Mouse (Mus musculus): Measurements from ENCODE around the gene Zbtb8os. TPM values are rescaled to one million over a fixed set of nuclear protein-coding genes. Genes with fewer than 3 reads are reported as not detected.

Gene Zbtb8os
- polyA plus RNA-seq, 1 experiment from 2014 or later = 62.6 TPM

GRCm38 (mm10) chr4:129382029-129382428 is 46.5 kb downstream of the Zbtb8os start:
- H3K27me3 ChIP-seq (replicated peaks) = no peaks in the 10 kb centered on the region
- H3K4me3 ChIP-seq (replicated peaks) = no peak overlapping the region
- 92% methylated on average over 9 of the region's 9 CpGs for WGBS
- H3K9ac ChIP-seq = no peak overlapping the region
- H3K4me1 ChIP-seq (replicated peaks) = peaks cover 5% of the 10 kb centered on the region; the same call in 1 of the 2 replicates
- no peak overlapping the region for H3K4me2 ChIP-seq (replicated peaks)
- no peak for ATAC-seq
- H3K36me3 ChIP-seq = no peaks in the 10 kb centered on the region
- no peak overlapping the region for H3K27ac ChIP-seq
- no peaks in the 10 kb centered on the region for H3K9me3 ChIP-seq

- Histone ChIP-seq H3K27ac (no peak overlapping the region), H3K9ac (no peak overlapping the region), H3K27me3 (replicated peaks) (no peaks in the 10 kb centered on the region), H3K4me2 (replicated peaks) (no peak overlapping the region), H3K36me3 (no peaks in the 10 kb centered on the region), H3K4me1 (replicated peaks) (peaks cover 5% of the 10 kb centered on the region; the same call in 1 of the 2 replicates), H3K9me3 (no peaks in the 10 kb centered on the region), H3K4me3 (replicated peaks) (no peak overlapping the region)
- 95% methylated on average over 2 of the region's 2 CpGs for WGBS
- ATAC-seq = no peak
Observed at GRCm38 (mm10) chr4:129382488-129382887, 47.0 kb downstream of the Zbtb8os start.

- WGBS = 89% methylated on average over 3 of the region's 3 CpGs
- Histone ChIP-seq H3K4me2 (replicated peaks) (no peak overlapping the region), H3K4me3 (replicated peaks) (no peak overlapping the region), H3K4me1 (replicated peaks) (peaks cover 5% of the 10 kb centered on the region; the same call in 1 of the 2 replicates), H3K27me3 (replicated peaks) (no peaks in the 10 kb centered on the region), H3K36me3 (no peaks in the 10 kb centered on the region), H3K9ac (no peak overlapping the region), H3K9me3 (no peaks in the 10 kb centered on the region), H3K27ac (no peak overlapping the region)
- no peak for ATAC-seq
Observed at GRCm38 (mm10) chr4:129383586-129383985, 48.1 kb downstream of the Zbtb8os start.

GRCm38 (mm10) chr4:129384440-129384839 is 48.9 kb downstream of the Zbtb8os start:
- H3K27me3 ChIP-seq (replicated peaks) = no peaks in the 10 kb centered on the region
- no peak overlapping the region; the same call in 1 of the 2 replicates for H3K4me2 ChIP-seq (replicated peaks)
- no peaks in the 10 kb centered on the region for H3K9me3 ChIP-seq
- H3K9ac ChIP-seq = no peak overlapping the region
- 15% methylated on average over 6 of the region's 6 CpGs for WGBS
- H3K27ac ChIP-seq = no peak overlapping the region
- H3K4me3 ChIP-seq (replicated peaks) = no peak overlapping the region
- H3K36me3 ChIP-seq = no peaks in the 10 kb centered on the region
- peaks cover 5% of the 10 kb centered on the region; the same call in 1 of the 2 replicates for H3K4me1 ChIP-seq (replicated peaks)
- ATAC-seq = peak; percentile 64; the same call in 1 of the 2 replicates

- Histone ChIP-seq H3K9ac (no peak overlapping the region), H3K9me3 (no peaks in the 10 kb centered on the region), H3K27me3 (replicated peaks) (no peaks in the 10 kb centered on the region), H3K36me3 (no peaks in the 10 kb centered on the region), H3K4me3 (replicated peaks) (no peak overlapping the region), H3K4me2 (replicated peaks) (no peak overlapping the region), H3K4me1 (replicated peaks) (peaks cover 5% of the 10 kb centered on the region; the same call in 1 of the 2 replicates), H3K27ac (no peak overlapping the region)
- WGBS = 75% methylated on average over 11 of the region's 11 CpGs
- no peak for ATAC-seq
Observed at GRCm38 (mm10) chr4:129385685-129386084, 50.2 kb downstream of the Zbtb8os start.

- H3K4me1 ChIP-seq (replicated peaks) = peaks cover 5% of the 10 kb centered on the region; the same call in 1 of the 2 replicates
- no peak overlapping the region for H3K27ac ChIP-seq
- no peak overlapping the region for H3K4me2 ChIP-seq (replicated peaks)
- 86% methylated on average over 8 of the region's 8 CpGs for WGBS
- H3K36me3 ChIP-seq = no peaks in the 10 kb centered on the region
- H3K4me3 ChIP-seq (replicated peaks) = no peak overlapping the region
- no peak for ATAC-seq
- H3K9ac ChIP-seq = no peak overlapping the region
- H3K27me3 ChIP-seq (replicated peaks) = no peaks in the 10 kb centered on the region
- H3K9me3 ChIP-seq = no peaks in the 10 kb centered on the region
Observed at GRCm38 (mm10) chr4:129386269-129386946, 50.9 kb downstream of the Zbtb8os start.

GRCm38 (mm10) chr4:129386989-129387388 is 51.5 kb downstream of the Zbtb8os start:
- Histone ChIP-seq H3K4me1 (replicated peaks) (peaks cover 5% of the 10 kb centered on the region; the same call in 1 of the 2 replicates), H3K4me2 (replicated peaks) (no peak overlapping the region), H3K27me3 (replicated peaks) (no peaks in the 10 kb centered on the region), H3K27ac (no peak overlapping the region), H3K9ac (no peak overlapping the region), H3K4me3 (replicated peaks) (no peak overlapping the region), H3K36me3 (no peaks in the 10 kb centered on the region), H3K9me3 (no peaks in the 10 kb centered on the region)
- no peak for ATAC-seq
- WGBS = 71% methylated on average over 2 of the region's 2 CpGs

- H3K4me3 ChIP-seq (replicated peaks) = no peak overlapping the region
- 82% methylated on average over 5 of the region's 5 CpGs for WGBS
- ATAC-seq = no peak
- H3K4me2 ChIP-seq (replicated peaks) = no peak overlapping the region
- H3K27ac ChIP-seq = no peak overlapping the region
- no peaks in the 10 kb centered on the region for H3K36me3 ChIP-seq
- no peak overlapping the region for H3K9ac ChIP-seq
- H3K9me3 ChIP-seq = no peaks in the 10 kb centered on the region
- H3K4me1 ChIP-seq (replicated peaks) = peaks cover 5% of the 10 kb centered on the region; the same call in 1 of the 2 replicates
- no peaks in the 10 kb centered on the region for H3K27me3 ChIP-seq (replicated peaks)
Observed at GRCm38 (mm10) chr4:129388404-129388803, 52.9 kb downstream of the Zbtb8os start.

GRCm38 (mm10) chr4:129390216-129390743 is 54.8 kb downstream of the Zbtb8os start:
- H3K9ac ChIP-seq = no peak overlapping the region
- H3K27me3 ChIP-seq (replicated peaks) = no peaks in the 10 kb centered on the region
- ATAC-seq = no peak
- H3K27ac ChIP-seq = no peak overlapping the region
- 76% methylated on average over 14 of the region's 14 CpGs for WGBS
- H3K4me3 ChIP-seq (replicated peaks) = no peak overlapping the region
- no peaks in the 10 kb centered on the region for H3K9me3 ChIP-seq
- H3K4me2 ChIP-seq (replicated peaks) = no peak overlapping the region
- H3K36me3 ChIP-seq = no peaks in the 10 kb centered on the region
- no peaks in the 10 kb centered on the region for H3K4me1 ChIP-seq (replicated peaks)

GRCm38 (mm10) chr4:129390936-129391557 is 55.6 kb downstream of the Zbtb8os start:
- Histone ChIP-seq H3K4me1 (replicated peaks) (no peaks in the 10 kb centered on the region), H3K4me2 (replicated peaks) (no peak overlapping the region), H3K27ac (no peak overlapping the region), H3K27me3 (replicated peaks) (no peaks in the 10 kb centered on the region), H3K36me3 (no peaks in the 10 kb centered on the region), H3K9me3 (no peaks in the 10 kb centered on the region), H3K9ac (no peak overlapping the region), H3K4me3 (replicated peaks) (no peak overlapping the region)
- 61% methylated on average over 7 of the region's 7 CpGs for WGBS
- no peak for ATAC-seq

- Histone ChIP-seq H3K4me2 (replicated peaks) (no peak overlapping the region), H3K36me3 (no peaks in the 10 kb centered on the region), H3K9ac (no peak overlapping the region), H3K9me3 (no peaks in the 10 kb centered on the region), H3K27ac (no peak overlapping the region), H3K4me3 (replicated peaks) (no peak overlapping the region), H3K4me1 (replicated peaks) (no peaks in the 10 kb centered on the region), H3K27me3 (replicated peaks) (no peaks in the 10 kb centered on the region)
- ATAC-seq = no peak
- 43% methylated on average over 12 of the region's 12 CpGs for WGBS
Observed at GRCm38 (mm10) chr4:129394089-129394870, 58.8 kb downstream of the Zbtb8os start.

GRCm38 (mm10) chr4:129396960-129397359 is 61.5 kb downstream of the Zbtb8os start:
- no peak overlapping the region for H3K4me3 ChIP-seq (replicated peaks)
- H3K36me3 ChIP-seq = no peaks in the 10 kb centered on the region
- H3K27ac ChIP-seq = 0 out of 2 replicates have a peak overlapping the region, but pooled peaks have one; percentile 2
- ATAC-seq = no peak
- no peaks in the 10 kb centered on the region for H3K27me3 ChIP-seq (replicated peaks)
- no peaks in the 10 kb centered on the region for H3K4me1 ChIP-seq (replicated peaks)
- H3K9me3 ChIP-seq = no peaks in the 10 kb centered on the region
- WGBS = 68% methylated on average over 3 of the region's 3 CpGs
- H3K9ac ChIP-seq = no peak overlapping the region
- H3K4me2 ChIP-seq (replicated peaks) = no peak overlapping the region

Measured in intestine, embryonic 15.5 days (tissue).